Mouse (Mus musculus) midbrain, embryonic 16.5 days (tissue): ENCODE measurements around the gene Sgms1. TPM values are rescaled to one million over a fixed set of nuclear protein-coding genes. Genes with fewer than 3 reads are reported as not detected.

Source experiments
- ATAC-seq: fragments of 200-750 bp; cut with Nextera tagmentation; 2 replicates; pipeline ENCODE4 v1.8.0; 2017; ENCODE audit warnings: moderate TSS enrichment
- H3K27ac ChIP-seq: fragments of 300-500 bp; sonication (generic); 2 replicates; pipeline ENCODE4 v1.5.1; 2014; ENCODE audit warnings: mild to moderate bottlenecking, low read length, mixed read lengths
- H3K27me3 ChIP-seq: fragments of 300-500 bp; sonication (generic); 2 replicates; pipeline ENCODE4 v1.6.1; 2014; ENCODE audit warnings: low read depth, low read length, mixed read lengths; ENCODE audit not compliant: control insufficient read depth, insufficient read depth
- H3K36me3 ChIP-seq: fragments of 300-500 bp; sonication (generic); 2 replicates; pipeline ENCODE4 v1.6.1; 2014; ENCODE audit warnings: mild to moderate bottlenecking, low read length, moderate library complexity, mixed read lengths; ENCODE audit not compliant: control insufficient read depth, insufficient read depth
- H3K4me1 ChIP-seq: fragments of 300-500 bp; sonication (generic); 2 replicates; pipeline ENCODE4 v1.6.1; 2014; ENCODE audit warnings: mild to moderate bottlenecking, low read length, mixed read lengths; ENCODE audit not compliant: control insufficient read depth, insufficient read depth
- H3K4me2 ChIP-seq: fragments of 300-500 bp; sonication (generic); 2 replicates; pipeline ENCODE4 v1.6.1; 2014; ENCODE audit warnings: mild to moderate bottlenecking, low read length, mixed read lengths
- H3K4me3 ChIP-seq: fragments of 300-500 bp; sonication (generic); 2 replicates; pipeline ENCODE4 v1.5.1; 2014; ENCODE audit warnings: low read depth, mild to moderate bottlenecking, low read length, moderate library complexity, mixed read lengths
- H3K9ac ChIP-seq: fragments of 300-500 bp; sonication (generic); 2 replicates; pipeline ENCODE4 v1.6.1; 2014; ENCODE audit warnings: low read depth, low read length, mixed read lengths
- H3K9me3 ChIP-seq: fragments of 300-500 bp; sonication (generic); replicated peaks from 2 replicates; pipeline ENCODE4 v1.6.1; 2014; ENCODE audit warnings: mild to moderate bottlenecking, low read length, mixed read lengths; ENCODE audit not compliant: control insufficient read depth, poor library complexity, severe bottlenecking
- WGBS: fragments of 180-500 bp; shearing (Covaris S2); extraction: QIAGEN DNeasy Blood & Tissue Kit; methylation state at CpG from one replicate; pipeline ENCODE4 v1.1.7; 2014; 5-methylcytosine and 5-hydroxymethylcytosine counted together
- polyA plus RNA-seq: library from polyadenylated mRNA; unstranded; fragments of >200 nt; fragmentation: Nextera tagmentation; extraction: Ambion mirVana; gene quantifications from 2 replicates; pipeline ENCODE4 v1.2.1, GENCODE M21; 2015

Gene Sgms1
- 20.2 and 21.5 TPM in 2 replicates for polyA plus RNA-seq

DNA sequence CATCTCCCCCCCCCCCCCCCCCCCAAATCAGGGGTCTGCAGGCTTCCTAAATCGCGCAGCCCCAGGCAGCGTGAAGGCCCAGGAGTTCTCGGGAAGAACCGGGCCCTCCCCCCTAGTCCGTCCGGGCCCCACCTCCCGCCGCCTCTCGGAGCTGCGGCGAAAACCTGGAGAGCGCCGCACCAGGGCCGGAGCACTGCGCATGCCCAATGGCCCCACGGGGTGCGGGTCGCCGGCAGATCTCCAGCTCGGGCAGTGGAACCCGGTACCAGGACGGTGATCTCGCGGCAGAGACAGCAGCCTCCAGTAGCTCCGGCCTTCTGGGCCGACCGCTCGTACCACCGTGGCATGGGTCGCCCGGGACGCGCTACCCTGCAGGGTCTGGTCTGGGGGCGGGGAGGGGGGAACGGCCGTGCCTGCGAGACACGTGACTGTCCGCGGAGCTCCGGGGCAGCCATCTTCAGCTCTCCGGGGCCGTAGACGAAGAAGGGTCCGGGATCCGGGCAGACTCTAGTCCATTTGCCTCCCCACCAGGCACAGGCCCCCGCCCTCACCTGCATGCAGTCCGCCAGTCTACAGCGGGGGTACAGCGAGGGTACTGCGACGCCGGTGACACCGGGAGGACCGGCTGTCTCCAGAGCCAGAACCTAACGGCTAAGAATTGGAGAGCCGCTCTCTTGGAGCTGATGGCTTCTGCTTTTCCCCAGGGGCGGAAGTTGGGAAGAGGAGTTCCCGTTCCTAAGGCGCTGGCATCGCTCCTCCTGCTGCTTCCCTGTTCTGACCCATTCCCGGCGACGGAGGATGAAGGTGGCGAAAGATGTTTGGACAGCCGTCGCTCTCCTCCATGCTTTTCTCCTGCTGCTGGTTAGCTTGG is at the start of gene Sgms1:
Gene Sgms1 (minus strand): TSS at position 714 of the 871 bp plus-strand sequence.
- Histone ChIP-seq H3K4me3 (peak within 1 kb of the TSS; percentile 92), H3K27me3 (no peaks in the 10 kb centered on the region), H3K27ac (peak within 1 kb of the TSS; percentile 99), H3K4me2 (peak within 1 kb of the TSS; percentile 84), H3K36me3 (no peaks in the 10 kb centered on the region), H3K4me1 (peaks cover 15% of the 10 kb centered on the region), H3K9ac (peak within 1 kb of the TSS; percentile 95), H3K9me3 (0 out of 2 replicates have a peak, but pooled peaks cover 3% of the 10 kb centered on the region)
- under 1% methylated on average over 64 of the region's 68 CpGs for WGBS
- peak; percentile 96 for ATAC-seq

DNA sequence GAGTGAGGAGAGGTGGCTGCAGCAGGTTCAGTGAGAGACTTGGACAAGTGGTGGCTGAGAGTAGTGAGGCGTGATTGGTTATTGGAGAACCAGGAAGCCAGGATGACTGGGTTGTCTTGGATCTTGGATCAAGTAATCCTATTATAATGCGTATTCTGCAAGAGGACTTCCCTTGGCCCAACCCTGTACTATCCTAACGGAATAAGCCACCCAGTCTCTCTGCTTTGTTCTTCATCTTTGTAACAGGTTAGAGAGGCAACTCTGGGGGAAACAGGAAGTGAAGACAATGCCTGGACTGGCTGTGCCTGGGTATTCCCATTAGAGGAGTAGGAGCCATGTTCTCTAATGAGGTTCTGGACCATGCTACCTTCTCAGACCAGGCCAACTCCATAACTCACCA is 36.3 kb upstream of the Sgms1 start:
- H3K4me3 ChIP-seq, result no peak overlapping the region
- no peak overlapping the region for H3K9ac ChIP-seq
- H3K27ac ChIP-seq, result no peak overlapping the region
- no peaks in the 10 kb centered on the region for H3K4me1 ChIP-seq
- whole genome bisulfite sequencing, result 83% methylated on average over 3 of the region's 3 CpGs
- H3K9me3 ChIP-seq, result no peaks in the 10 kb centered on the region
- no peaks in the 10 kb centered on the region for H3K36me3 ChIP-seq
- H3K4me2 ChIP-seq, result no peak overlapping the region
- no peak for ATAC-seq
- no peaks in the 10 kb centered on the region for H3K27me3 ChIP-seq

DNA sequence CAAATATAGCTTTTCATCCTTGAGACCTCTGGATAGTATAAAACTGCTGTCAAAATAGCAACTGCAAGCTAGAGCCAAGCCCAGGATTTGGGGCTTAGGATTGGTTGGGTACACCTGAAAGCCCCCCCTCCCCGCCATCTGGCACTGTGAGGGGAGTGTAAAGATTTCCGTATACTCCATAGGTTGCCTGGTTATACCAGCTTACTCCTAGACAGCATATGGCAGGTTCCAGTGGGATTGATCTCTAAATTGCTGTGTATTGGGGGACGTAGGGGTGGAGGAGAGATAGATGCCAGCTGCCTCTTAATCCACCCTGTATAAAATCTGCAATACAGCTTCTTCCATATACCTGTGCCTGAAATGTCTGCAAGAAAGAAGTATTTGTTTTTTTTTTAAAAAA is 35.2 kb upstream of the Sgms1 start:
- Histone ChIP-seq H3K27ac (no peak overlapping the region), H3K27me3 (no peaks in the 10 kb centered on the region), H3K4me1 (no peaks in the 10 kb centered on the region), H3K4me2 (no peak overlapping the region), H3K4me3 (no peak overlapping the region), H3K9ac (no peak overlapping the region), H3K9me3 (no peaks in the 10 kb centered on the region), H3K36me3 (no peaks in the 10 kb centered on the region)
- ATAC-seq, result no peak
- WGBS, result 78% methylated on average over 3 of the region's 3 CpGs

DNA sequence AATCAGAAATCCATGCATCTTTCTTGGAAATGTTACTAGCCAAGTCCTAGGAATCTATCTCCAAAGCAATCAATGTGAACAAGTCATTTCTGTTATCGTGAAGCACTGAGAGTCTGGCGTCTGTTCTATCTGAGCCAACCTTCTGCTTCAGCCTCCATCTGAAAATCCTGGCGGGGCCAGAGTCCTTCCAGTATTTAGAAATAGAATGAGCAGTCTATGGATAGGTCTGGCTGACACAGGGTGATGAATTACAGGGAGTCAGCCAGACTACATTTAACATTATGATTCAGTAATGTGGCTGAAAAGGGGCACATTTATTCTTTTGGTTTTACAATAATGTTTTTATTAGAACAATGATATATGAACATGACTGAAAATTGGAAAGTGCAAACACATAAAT is 29.6 kb upstream of the Sgms1 start:
- no peak overlapping the region for H3K9ac ChIP-seq
- ATAC-seq, result no peak
- H3K9me3 ChIP-seq, result no peaks in the 10 kb centered on the region
- WGBS, result 80% methylated on average over 3 of the region's 3 CpGs
- H3K4me1 ChIP-seq, result no peaks in the 10 kb centered on the region
- no peaks in the 10 kb centered on the region for H3K36me3 ChIP-seq
- H3K27me3 ChIP-seq, result no peaks in the 10 kb centered on the region
- no peak overlapping the region for H3K4me2 ChIP-seq
- H3K4me3 ChIP-seq, result no peak overlapping the region
- no peak overlapping the region for H3K27ac ChIP-seq

GRCm38 (mm10) chr19:32416692-32417317 is 27.3 kb upstream of the Sgms1 start:
- H3K4me3 ChIP-seq, result no peak overlapping the region
- H3K4me2 ChIP-seq, result no peak overlapping the region
- no peaks in the 10 kb centered on the region for H3K27me3 ChIP-seq
- ATAC-seq, result no peak
- no peaks in the 10 kb centered on the region for H3K4me1 ChIP-seq
- no peak overlapping the region for H3K27ac ChIP-seq
- no peaks in the 10 kb centered on the region for H3K36me3 ChIP-seq
- H3K9ac ChIP-seq, result no peak overlapping the region
- WGBS, result 87% methylated on average over 7 of the region's 7 CpGs
- H3K9me3 ChIP-seq, result no peaks in the 10 kb centered on the region

DNA sequence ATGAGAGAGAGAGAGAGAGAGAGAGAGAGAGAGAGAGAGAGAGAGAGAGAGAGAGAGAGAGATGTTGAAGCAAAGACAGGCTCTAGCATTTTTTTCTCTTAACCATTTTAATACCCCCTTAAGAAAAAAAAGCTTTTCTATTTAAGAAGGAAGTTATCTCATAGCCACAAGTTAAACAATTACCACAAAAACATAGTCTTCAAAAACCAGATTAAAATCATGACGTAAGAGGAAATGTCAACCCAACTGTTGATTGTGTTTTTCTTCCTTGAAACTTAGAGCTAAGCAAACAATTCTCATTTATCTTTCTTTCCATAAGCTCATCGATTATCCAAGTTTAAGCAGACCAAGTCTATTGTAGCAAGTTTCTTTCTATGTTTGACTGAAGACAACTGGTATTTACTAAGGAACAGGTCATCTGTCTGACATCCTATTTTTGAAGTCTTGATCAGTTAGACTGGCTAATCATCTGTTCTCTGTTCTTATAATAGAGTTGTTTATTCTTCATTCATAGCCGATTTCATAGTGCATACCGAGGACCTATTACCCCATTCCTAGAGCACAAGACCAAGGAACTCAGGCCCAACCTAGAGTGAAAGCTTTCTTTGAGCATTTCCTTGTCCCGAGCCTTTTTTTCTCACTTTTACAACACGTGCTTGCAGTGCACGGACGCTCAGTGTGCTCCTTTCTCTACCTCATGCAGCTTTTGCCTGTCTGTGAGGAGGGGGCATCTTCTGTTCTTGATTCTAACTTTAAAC is 20.3 kb upstream of the Sgms1 start:
- Histone ChIP-seq H3K36me3 (no peaks in the 10 kb centered on the region), H3K27ac (no peak overlapping the region), H3K27me3 (no peaks in the 10 kb centered on the region), H3K4me3 (no peak overlapping the region), H3K9me3 (no peaks in the 10 kb centered on the region), H3K4me1 (no peaks in the 10 kb centered on the region), H3K4me2 (no peak overlapping the region), H3K9ac (no peak overlapping the region)
- ATAC-seq, result no peak
- 75% methylated on average over 8 of the region's 8 CpGs for WGBS

DNA sequence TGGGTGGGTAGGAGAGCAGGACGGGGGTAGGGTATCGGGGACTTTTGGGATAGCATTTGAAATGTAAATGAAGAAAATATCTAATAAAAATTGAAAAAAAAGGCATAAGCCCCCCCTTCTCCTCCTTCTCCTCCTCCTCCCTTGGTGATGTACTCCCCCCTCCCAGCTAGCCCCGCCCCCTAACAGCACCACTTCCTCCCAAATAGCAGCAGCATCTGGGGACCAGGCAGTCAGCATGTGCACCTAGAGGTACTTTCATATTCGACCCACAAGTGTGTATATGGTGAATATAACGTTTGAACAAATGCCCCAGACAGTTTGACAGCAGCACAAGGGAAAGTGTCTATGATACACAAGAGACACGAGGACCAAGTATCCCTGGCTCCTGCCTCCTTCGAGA is 17.2 kb upstream of the Sgms1 start:
- Histone ChIP-seq H3K27ac (no peak overlapping the region), H3K4me2 (no peak overlapping the region), H3K9ac (no peak overlapping the region), H3K36me3 (no peaks in the 10 kb centered on the region), H3K4me1 (no peaks in the 10 kb centered on the region), H3K9me3 (no peaks in the 10 kb centered on the region), H3K27me3 (no peaks in the 10 kb centered on the region), H3K4me3 (no peak overlapping the region)
- 73% methylated on average over 7 of the region's 7 CpGs for whole genome bisulfite sequencing
- ATAC-seq, result no peak

GRCm38 (mm10) chr19:32404386-32404785 is 14.9 kb upstream of the Sgms1 start:
- Histone ChIP-seq H3K27ac (no peak overlapping the region), H3K9me3 (no peaks in the 10 kb centered on the region), H3K9ac (no peak overlapping the region), H3K4me2 (no peak overlapping the region), H3K27me3 (no peaks in the 10 kb centered on the region), H3K4me1 (no peaks in the 10 kb centered on the region), H3K36me3 (no peaks in the 10 kb centered on the region), H3K4me3 (no peak overlapping the region)
- ATAC-seq, result no peak
- 83% methylated on average over 5 of the region's 5 CpGs for WGBS
